Mouse (Mus musculus) midbrain, embryonic 13.5 days (tissue): ENCODE measurements around the gene Fam189a2. TPM values are rescaled to one million over a fixed set of nuclear protein-coding genes. Genes with fewer than 3 reads are reported as not detected.

Experiments
- ATAC-seq: fragments of 200-750 bp; cut with Nextera tagmentation; 2 replicates; pipeline ENCODE4 v1.8.0; 2017; ENCODE audit warnings: mild to moderate bottlenecking, moderate TSS enrichment, moderate library complexity
- H3K27ac ChIP-seq: fragments of 300-500 bp; sonication (generic); 2 replicates; pipeline ENCODE4 v1.5.1; 2015; ENCODE audit warnings: inconsistent platforms, mild to moderate bottlenecking, moderate library complexity
- H3K27me3 ChIP-seq: fragments of 300-500 bp; sonication (generic); 2 replicates; pipeline ENCODE4 v1.6.1; 2015; ENCODE audit warnings: mild to moderate bottlenecking, inconsistent platforms
- H3K36me3 ChIP-seq: fragments of 300-500 bp; sonication (generic); 2 replicates; pipeline ENCODE4 v1.6.1; 2015; ENCODE audit warnings: mild to moderate bottlenecking, inconsistent platforms
- H3K4me1 ChIP-seq: fragments of 300-500 bp; sonication (generic); replicated peaks from 2 replicates; pipeline ENCODE4 v1.6.1; 2015; ENCODE audit warnings: inconsistent platforms
- H3K4me2 ChIP-seq: fragments of 300-500 bp; sonication (generic); replicated peaks from 2 replicates; pipeline ENCODE4 v1.6.1; 2015; ENCODE audit warnings: moderate library complexity, mild to moderate bottlenecking, inconsistent platforms
- H3K4me3 ChIP-seq: fragments of 300-500 bp; sonication (generic); replicated peaks from 2 replicates; pipeline ENCODE4 v1.5.1; 2015; ENCODE audit warnings: mild to moderate bottlenecking, inconsistent platforms
- H3K9ac ChIP-seq: fragments of 300-500 bp; sonication (generic); replicated peaks from 2 replicates; pipeline ENCODE4 v1.6.1; 2015; ENCODE audit warnings: mild to moderate bottlenecking, inconsistent platforms
- H3K9me3 ChIP-seq: fragments of 300-500 bp; sonication (generic); 2 replicates; pipeline ENCODE4 v1.6.1; 2016; ENCODE audit warnings: mild to moderate bottlenecking, inconsistent platforms
- WGBS: fragments of 180-500 bp; shearing (Covaris S2); methylation state at CpG from one replicate; pipeline ENCODE4 v1.1.7; 2015; 5-methylcytosine and 5-hydroxymethylcytosine counted together
- polyA plus RNA-seq: library from polyadenylated mRNA; unstranded; fragments of >200 nt; fragmentation: Nextera tagmentation; extraction: Ambion mirVana; gene quantifications from 2 replicates; pipeline ENCODE4 v1.2.1, GENCODE M21; 2015

Gene Fam189a2
- polyA plus RNA-seq, 1 experiment from 2014 or later, result 1.4 TPM

DNA sequence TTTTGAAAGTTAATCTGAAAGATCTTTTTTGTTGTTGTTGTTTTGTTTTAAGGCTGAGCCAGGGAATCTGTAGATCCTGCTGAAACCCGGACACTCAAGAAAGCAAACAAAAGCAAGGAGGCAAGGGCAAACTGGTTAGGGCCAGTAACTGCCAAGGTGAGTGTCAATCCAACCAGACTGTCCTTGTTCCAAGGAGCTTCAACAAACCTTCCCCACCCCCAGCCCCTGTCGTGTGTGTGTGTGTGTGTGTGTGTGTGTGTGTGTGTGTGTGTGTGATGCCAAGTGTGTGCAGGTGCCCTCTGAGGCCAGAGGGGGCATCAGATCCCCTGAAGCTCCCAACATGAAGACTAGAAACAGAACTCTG, 62.0 kb downstream of the Fam189a2 start:
- 80% methylated on average over 2 of the region's 2 CpGs for WGBS
- Histone ChIP-seq H3K4me1 (peaks cover 15% of the 10 kb centered on the region), H3K4me2 (no peak overlapping the region), H3K9me3 (no peaks in the 10 kb centered on the region), H3K4me3 (no peak overlapping the region), H3K27ac (no peak overlapping the region), H3K9ac (no peak overlapping the region), H3K36me3 (no peaks in the 10 kb centered on the region), H3K27me3 (no peaks in the 10 kb centered on the region)
- no peak for ATAC-seq

DNA sequence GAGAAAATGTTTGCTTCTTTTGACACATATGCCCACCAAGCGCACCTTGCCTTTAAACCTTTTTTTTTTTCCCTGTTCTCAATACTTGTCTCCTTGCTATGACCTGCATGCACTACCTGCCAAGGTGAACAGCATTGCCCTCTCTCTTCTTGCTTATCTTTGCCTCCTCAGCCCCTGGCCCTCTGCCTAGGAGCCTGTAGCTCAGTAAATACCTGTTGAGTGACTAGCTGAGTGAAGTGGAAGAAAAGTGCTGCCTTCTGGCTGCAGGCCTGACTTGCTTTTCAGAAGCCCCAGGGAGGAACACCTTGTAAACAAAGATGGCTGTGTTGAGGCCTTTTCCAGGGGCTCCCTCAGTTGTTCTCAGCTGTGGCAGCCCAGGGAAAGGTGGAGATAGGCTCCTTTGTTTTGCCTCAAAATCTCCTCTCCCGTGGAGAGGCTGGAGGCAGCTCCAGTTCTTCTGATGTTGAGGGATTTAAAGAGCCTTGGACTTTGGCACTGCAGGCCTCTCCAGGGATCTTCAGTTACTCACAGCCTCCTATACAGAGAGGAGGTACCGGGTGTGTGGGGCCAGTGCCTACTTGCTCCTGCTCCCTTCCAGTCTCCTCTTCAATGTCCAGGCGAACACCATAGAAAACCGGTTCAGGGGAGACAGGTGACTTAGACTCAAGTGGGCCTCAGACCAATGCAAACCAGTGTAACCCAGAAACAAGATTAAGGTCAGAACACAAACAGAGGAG, 62.5 kb downstream of the Fam189a2 start:
- ATAC-seq, result no peak
- 45% methylated on average over 5 of the region's 5 CpGs for WGBS
- 0 out of 2 replicates have a peak, but pooled peaks cover 3% of the 10 kb centered on the region for H3K27me3 ChIP-seq
- no peaks in the 10 kb centered on the region for H3K36me3 ChIP-seq
- H3K4me1 ChIP-seq, result peaks cover 13% of the 10 kb centered on the region
- no peak overlapping the region for H3K27ac ChIP-seq
- H3K4me2 ChIP-seq, result no peak overlapping the region
- H3K9me3 ChIP-seq, result no peaks in the 10 kb centered on the region
- no peak overlapping the region for H3K9ac ChIP-seq
- H3K4me3 ChIP-seq, result no peak overlapping the region

DNA sequence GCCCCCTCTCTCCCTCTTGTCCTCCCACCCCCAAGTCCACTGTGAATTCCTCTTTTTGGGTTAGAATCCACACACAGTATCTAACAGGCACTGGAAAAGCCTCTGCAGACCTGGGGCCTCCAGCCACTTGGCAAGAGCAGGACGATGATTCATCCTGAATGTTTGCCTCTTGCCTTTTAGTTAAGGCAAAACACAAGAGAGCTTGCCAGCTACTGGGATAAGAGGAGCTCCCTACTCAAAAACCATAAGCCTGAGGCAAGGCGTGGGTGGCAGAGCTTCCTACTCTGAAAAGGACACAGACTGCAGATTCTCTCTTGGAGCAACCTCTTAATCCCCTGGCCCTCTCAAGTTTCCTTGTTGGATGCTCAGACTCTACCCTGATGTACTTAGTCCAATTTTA, 63.7 kb downstream of the Fam189a2 start:
- Histone ChIP-seq H3K27me3 (0 out of 2 replicates have a peak, but pooled peaks cover 3% of the 10 kb centered on the region), H3K9me3 (no peaks in the 10 kb centered on the region), H3K9ac (no peak overlapping the region), H3K4me2 (no peak overlapping the region), H3K27ac (no peak overlapping the region), H3K4me1 (0 out of 2 replicates have a peak, but pooled peaks cover 4% of the 10 kb centered on the region), H3K4me3 (no peak overlapping the region), H3K36me3 (no peaks in the 10 kb centered on the region)
- no peak for ATAC-seq
- 55% methylated on average over 2 of the region's 2 CpGs for WGBS

DNA sequence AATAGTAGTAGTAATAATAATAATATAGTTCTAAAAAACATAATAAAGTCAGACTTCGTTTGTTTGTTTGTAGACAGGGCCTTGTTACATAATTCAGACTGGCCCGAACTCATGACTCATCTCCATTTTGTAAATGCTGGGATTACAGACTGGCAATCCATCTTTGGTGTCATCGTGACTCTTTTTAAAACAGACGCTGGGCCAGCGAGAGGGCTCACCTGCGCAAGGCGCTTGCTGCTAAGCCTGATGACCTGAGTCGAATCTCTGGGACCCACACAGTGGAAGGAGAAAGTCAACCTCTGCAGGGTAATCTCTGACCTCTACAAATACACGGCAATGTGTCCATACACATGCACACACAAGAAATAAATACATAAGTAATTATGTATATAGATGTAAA, 64.4 kb downstream of the Fam189a2 start:
- 97% methylated on average over 9 of the region's 9 CpGs for WGBS
- Histone ChIP-seq H3K36me3 (no peaks in the 10 kb centered on the region), H3K27me3 (0 out of 2 replicates have a peak, but pooled peaks cover 3% of the 10 kb centered on the region), H3K27ac (no peak overlapping the region), H3K9me3 (no peaks in the 10 kb centered on the region), H3K4me3 (no peak overlapping the region), H3K9ac (no peak overlapping the region), H3K4me1 (peaks cover 4% of the 10 kb centered on the region; the same call in 1 of the 2 replicates), H3K4me2 (no peak overlapping the region)
- no peak for ATAC-seq

DNA sequence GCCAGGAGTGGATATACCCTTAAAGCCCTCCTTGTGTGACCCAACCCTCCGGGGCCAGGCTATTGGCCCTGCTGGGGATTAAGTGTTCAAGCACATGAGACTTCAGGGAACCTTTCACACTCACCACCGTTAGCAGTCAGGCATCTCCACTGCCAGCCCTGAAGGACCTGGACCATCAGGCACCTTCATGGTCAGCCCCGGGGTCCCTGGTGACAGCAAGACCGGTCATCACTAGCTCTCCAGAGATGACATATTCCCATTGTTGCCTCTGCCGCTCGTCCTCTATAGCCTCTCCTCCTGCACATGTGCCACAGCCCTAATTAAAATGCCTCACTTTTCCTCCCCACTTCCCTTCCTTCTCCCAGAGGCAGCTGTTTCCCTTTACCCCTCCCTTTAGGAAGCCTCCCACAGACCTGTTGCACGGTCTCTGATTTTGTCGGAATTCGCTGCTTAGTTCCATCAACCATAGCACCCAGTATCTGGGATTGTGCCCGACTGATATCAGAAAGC, 66.4 kb downstream of the Fam189a2 start:
- H3K4me1 ChIP-seq, result peaks cover 20% of the 10 kb centered on the region
- no peaks in the 10 kb centered on the region for H3K36me3 ChIP-seq
- no peak overlapping the region for H3K4me3 ChIP-seq
- H3K9me3 ChIP-seq, result no peaks in the 10 kb centered on the region
- ATAC-seq, result no peak
- WGBS, result 54% methylated on average over 10 of the region's 10 CpGs
- H3K27me3 ChIP-seq, result 0 out of 2 replicates have a peak, but pooled peaks cover 3% of the 10 kb centered on the region
- no peak overlapping the region for H3K27ac ChIP-seq
- H3K4me2 ChIP-seq, result no peak overlapping the region
- H3K9ac ChIP-seq, result no peak overlapping the region

DNA sequence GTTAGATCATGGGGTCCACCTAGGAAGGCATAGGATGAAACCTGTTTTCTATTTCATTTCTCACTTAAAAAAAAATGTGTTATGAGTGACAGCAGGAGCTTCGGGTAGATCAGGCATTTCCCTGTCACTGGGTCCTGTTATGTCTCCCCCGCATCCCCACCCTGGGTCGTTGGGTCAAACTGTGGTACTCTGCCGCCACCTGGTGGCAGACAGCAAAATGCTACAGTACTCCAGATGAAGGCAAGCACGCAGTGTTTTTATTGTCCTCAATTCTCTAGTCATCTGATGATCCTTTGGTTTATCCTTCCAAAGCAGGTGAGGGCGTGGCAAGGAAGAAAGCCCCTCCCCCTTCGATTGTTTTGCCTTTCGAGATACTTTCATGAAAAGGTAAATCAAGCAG, 69.3 kb downstream of the Fam189a2 start:
- Histone ChIP-seq H3K4me2 (no peak overlapping the region), H3K9ac (no peak overlapping the region), H3K27me3 (0 out of 2 replicates have a peak, but pooled peaks cover 3% of the 10 kb centered on the region), H3K4me3 (no peak overlapping the region), H3K27ac (no peak overlapping the region), H3K36me3 (no peaks in the 10 kb centered on the region), H3K4me1 (peaks cover 26% of the 10 kb centered on the region), H3K9me3 (no peaks in the 10 kb centered on the region)
- peak; percentile 75 for ATAC-seq
- 2% methylated on average over 8 of the region's 8 CpGs for WGBS

DNA sequence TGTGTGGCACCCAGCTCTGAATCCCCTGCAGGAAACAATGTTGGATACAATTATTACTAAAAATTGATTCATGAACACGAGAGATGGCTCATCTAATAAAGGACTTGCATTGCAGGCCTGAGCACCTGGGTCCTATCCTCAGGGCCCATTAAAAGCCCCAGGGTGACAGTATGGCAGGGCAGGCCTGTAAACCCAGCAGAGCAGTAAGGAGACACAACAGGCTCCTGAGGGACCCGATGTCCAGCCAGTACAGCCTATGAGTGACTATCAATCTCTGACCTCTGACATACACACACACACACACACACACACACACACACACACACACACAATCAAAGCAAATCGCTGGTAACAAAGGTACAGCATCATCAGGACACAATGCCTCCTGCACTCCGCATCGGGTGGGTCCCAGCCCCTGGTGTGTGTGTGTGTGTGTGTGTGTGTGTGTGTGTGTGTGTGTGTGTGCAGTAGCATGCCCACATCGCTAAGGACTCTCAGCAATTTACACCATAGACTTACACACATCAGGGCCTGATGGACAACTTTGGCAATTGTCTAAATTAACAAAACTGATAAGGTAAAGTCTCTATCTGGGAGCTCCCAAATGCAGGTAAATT, 69.9 kb downstream of the Fam189a2 start:
- peak overlapping the region; percentile 58 for H3K27ac ChIP-seq
- H3K9ac ChIP-seq, result peak overlapping the region; percentile 54; the same call in 1 of the 2 replicates
- no peaks in the 10 kb centered on the region for H3K9me3 ChIP-seq
- H3K4me1 ChIP-seq, result peaks cover 26% of the 10 kb centered on the region
- H3K4me2 ChIP-seq, result no peak overlapping the region
- ATAC-seq, result peak; percentile 38
- WGBS, result 71% methylated on average over 6 of the region's 6 CpGs
- H3K36me3 ChIP-seq, result no peaks in the 10 kb centered on the region
- no peak overlapping the region for H3K4me3 ChIP-seq
- 0 out of 2 replicates have a peak, but pooled peaks cover 4% of the 10 kb centered on the region for H3K27me3 ChIP-seq

DNA sequence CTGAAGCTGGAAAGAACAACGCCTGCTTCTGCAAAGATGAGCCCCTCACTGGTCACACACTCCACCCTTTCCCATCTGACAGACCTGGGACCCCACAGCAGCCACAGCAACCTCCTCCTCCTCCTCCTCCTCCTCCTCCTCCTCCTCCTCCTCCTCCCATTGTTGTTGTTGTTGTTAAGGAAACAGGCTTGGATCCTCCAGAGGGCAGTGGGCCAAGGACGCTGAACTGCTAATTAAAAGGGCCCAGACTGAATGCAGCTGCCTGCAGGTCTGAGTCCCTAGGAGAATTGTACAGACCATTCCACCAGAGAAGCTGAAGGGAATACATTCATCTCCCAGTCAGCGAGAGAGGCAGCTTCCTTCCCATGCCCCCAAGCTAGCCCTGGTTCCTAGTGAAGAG, 70.5 kb downstream of the Fam189a2 start:
- Histone ChIP-seq H3K36me3 (no peaks in the 10 kb centered on the region), H3K9ac (peak overlapping the region; percentile 54; the same call in 1 of the 2 replicates), H3K9me3 (no peaks in the 10 kb centered on the region), H3K4me1 (peaks cover 26% of the 10 kb centered on the region), H3K4me3 (no peak overlapping the region), H3K4me2 (no peak overlapping the region), H3K27ac (peak overlapping the region; percentile 58; the same call in 1 of the 2 replicates), H3K27me3 (0 out of 2 replicates have a peak, but pooled peaks cover 7% of the 10 kb centered on the region)
- 22% methylated on average over 3 of the region's 3 CpGs for WGBS
- ATAC-seq, result peak; percentile 44

DNA sequence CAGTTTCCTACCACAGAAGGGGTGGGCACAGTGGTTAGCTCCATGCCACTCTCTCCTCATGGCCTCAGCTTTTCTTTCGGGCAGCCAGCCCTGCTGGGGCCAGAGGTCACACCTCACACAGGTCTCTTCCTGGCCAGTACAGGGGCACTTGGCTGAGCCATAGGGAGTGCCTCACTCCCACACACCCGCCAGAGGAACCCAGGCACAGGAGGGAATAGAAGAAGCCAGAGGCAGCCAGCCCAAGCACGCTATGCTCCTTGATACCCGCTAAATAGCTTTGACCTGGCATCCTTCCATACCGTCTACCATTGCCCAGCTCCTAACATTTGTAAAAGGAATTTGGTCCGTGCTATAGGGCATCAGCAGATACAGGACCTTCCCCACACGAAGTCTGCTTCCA, 70.9 kb downstream of the Fam189a2 start:
- H3K4me1 ChIP-seq, result peaks cover 26% of the 10 kb centered on the region
- H3K27ac ChIP-seq, result peak overlapping the region; percentile 39; the same call in 1 of the 2 replicates
- 0 out of 2 replicates have a peak, but pooled peaks cover 7% of the 10 kb centered on the region for H3K27me3 ChIP-seq
- H3K4me2 ChIP-seq, result no peak overlapping the region
- H3K4me3 ChIP-seq, result no peak overlapping the region
- no peaks in the 10 kb centered on the region for H3K9me3 ChIP-seq
- H3K36me3 ChIP-seq, result no peaks in the 10 kb centered on the region
- peak; percentile 62 for ATAC-seq
- WGBS, result 47% methylated on average over 7 of the region's 7 CpGs
- no peak overlapping the region for H3K9ac ChIP-seq

DNA sequence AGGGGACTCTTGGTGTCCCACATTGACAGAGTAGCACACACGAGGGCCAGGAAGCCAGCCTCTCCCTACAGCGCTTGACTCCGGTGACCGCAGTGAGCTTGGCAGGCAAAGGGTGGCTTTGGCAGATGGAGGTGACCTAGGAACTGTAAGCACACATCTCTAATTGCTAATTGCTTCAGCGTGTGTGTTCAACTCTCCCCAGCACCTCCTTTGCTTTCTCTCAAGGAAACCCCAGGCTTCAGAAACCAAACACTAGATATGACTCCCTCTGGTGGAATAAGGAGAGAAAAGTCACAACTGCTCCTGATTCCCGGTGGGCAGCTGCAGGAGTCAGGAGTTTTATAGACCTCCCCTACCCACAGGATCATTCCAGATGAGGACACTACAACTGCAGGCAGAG, 71.9 kb downstream of the Fam189a2 start:
- Histone ChIP-seq H3K9me3 (no peaks in the 10 kb centered on the region), H3K9ac (no peak overlapping the region), H3K4me3 (no peak overlapping the region), H3K4me1 (peaks cover 22% of the 10 kb centered on the region), H3K4me2 (no peak overlapping the region), H3K27ac (no peak overlapping the region), H3K36me3 (no peaks in the 10 kb centered on the region), H3K27me3 (0 out of 2 replicates have a peak, but pooled peaks cover 7% of the 10 kb centered on the region)
- ATAC-seq, result no peak
- WGBS, result 50% methylated on average over 6 of the region's 6 CpGs

DNA sequence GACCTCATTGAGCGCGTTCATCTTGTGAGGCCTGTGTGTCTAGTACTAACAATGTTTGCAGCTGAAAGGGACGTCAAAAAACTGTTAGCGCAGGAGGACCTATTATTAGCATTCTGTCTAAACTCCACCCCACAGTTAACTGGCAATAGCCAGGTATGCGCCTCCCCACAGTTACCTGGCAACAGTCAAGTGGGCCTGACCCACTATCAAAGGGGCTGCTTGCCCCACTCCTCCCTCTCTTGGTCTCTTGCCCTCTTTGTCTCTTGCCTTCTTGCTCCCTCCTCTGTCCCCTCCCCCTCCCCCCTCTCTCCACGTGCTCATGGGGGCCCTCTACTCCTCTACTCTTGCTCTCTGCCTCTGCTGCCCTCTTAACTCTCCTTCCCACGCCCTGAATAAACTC, 73.3 kb downstream of the Fam189a2 start:
- no peak for ATAC-seq
- Histone ChIP-seq H3K4me1 (peaks cover 22% of the 10 kb centered on the region), H3K27ac (no peak overlapping the region), H3K36me3 (no peaks in the 10 kb centered on the region), H3K9me3 (no peaks in the 10 kb centered on the region), H3K9ac (no peak overlapping the region), H3K4me2 (no peak overlapping the region), H3K4me3 (no peak overlapping the region), H3K27me3 (0 out of 2 replicates have a peak, but pooled peaks cover 4% of the 10 kb centered on the region)
- 75% methylated on average over 7 of the region's 7 CpGs for WGBS

DNA sequence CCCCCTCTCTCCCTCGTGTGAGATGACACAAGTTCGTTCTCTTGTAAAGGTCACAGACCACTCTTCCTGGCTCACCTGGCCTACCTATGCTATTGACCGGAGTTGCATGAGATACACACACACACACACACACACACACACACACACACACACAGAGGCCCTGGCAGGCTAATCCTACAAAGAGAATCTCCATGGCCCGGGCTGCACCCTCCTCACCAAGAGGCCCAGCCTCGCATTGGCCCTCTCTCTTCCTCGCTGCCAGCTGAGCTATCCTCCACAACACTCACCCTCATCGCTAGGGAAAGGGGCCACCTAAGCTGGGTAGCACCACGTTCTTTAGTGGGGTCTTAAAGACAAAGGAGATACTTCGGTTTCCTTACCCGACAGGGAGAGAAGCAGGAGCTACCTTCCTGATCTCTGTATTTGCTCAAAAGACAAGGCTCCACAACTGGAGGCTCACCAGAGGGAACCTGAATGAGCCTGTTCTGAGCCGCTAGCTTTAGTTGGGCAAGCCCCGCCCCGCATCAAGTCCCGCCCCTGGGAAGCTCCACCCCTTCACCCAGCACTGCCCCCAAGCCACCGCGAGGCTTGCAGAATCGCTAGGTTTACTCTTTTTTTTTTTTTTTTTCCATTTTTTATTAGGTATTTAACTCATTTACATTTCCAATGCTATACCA, 74.4 kb downstream of the Fam189a2 start:
- peaks cover 22% of the 10 kb centered on the region for H3K4me1 ChIP-seq
- H3K27me3 ChIP-seq, result 0 out of 2 replicates have a peak, but pooled peaks cover 4% of the 10 kb centered on the region
- ATAC-seq, result no peak
- H3K9me3 ChIP-seq, result no peaks in the 10 kb centered on the region
- H3K4me3 ChIP-seq, result no peak overlapping the region
- H3K27ac ChIP-seq, result no peak overlapping the region
- 73% methylated on average over 17 of the region's 17 CpGs for WGBS
- no peaks in the 10 kb centered on the region for H3K36me3 ChIP-seq
- no peak overlapping the region for H3K9ac ChIP-seq
- no peak overlapping the region for H3K4me2 ChIP-seq
